In genomic region chr10:40896656-40897055, GRCm38 (mm10) we compare ENCODE assay signal across 29 mouse cellular contexts. TPM values are rescaled to one million over a fixed set of nuclear protein-coding genes. Genes with fewer than 3 reads are reported as not detected.
DNase-seq lines count a peak whose midpoint lies in the region; ATAC-seq and TF ChIP-seq lines count a peak whose summit lies in the region.
"Had no signal": no experiment of that assay in that cellular context is flagged by ENCODE, and none has a peak within 500 bp of the region (broad histone marks: within the 10 kb centered on the region; RNA-seq: fewer than 3 reads in every experiment).

No protein-coding gene starts in this region.

- H3K9ac ChIP-seq in hindbrain, embryonic 15.5 days = no peak overlapping the region
- no peak overlapping the region for H3K9ac ChIP-seq in lung, postnatal 0 days (replicated peaks; ENCODE audit: low read depth)
- H3K9ac ChIP-seq: embryonic facial prominence, embryonic 12.5 days; heart, embryonic 12.5 days; liver, embryonic 14.5 days; lung, embryonic 14.5 days; neural tube, embryonic 12.5 days had no signal

- ATAC-seq in hindbrain, embryonic 15.5 days (ENCODE audit: low FRiP score, low read depth) = peak; percentile 23; the same call in 1 of the 2 replicates
- no peak for ATAC-seq in lung, postnatal 0 days
- ATAC-seq: intestine, postnatal 0 days; Patski had no signal

- H3K9me3 ChIP-seq in hindbrain, embryonic 15.5 days = no peaks in the 10 kb centered on the region
- H3K9me3 ChIP-seq in lung, postnatal 0 days (ENCODE audit: low read length) = no peaks in the 10 kb centered on the region
- H3K9me3 ChIP-seq: embryonic facial prominence, embryonic 12.5 days; G1E; heart, embryonic 12.5 days; neural tube, embryonic 12.5 days had no signal

- TF ChIP-seq CTCF in left cerebral cortex, adult 2 months (IDR thresholded peaks at IDR 0.05) = no peak
- no peak for TF ChIP-seq CTCF in lung, postnatal 0 days (IDR thresholded peaks at IDR 0.05)

- H3K27me3 ChIP-seq in hindbrain, embryonic 15.5 days = no peaks in the 10 kb centered on the region
- no peaks in the 10 kb centered on the region for H3K27me3 ChIP-seq in lung, postnatal 0 days (replicated peaks; ENCODE audit: insufficient read depth, low read length)
- H3K27me3 ChIP-seq: embryonic facial prominence, embryonic 12.5 days; heart, embryonic 12.5 days; neural tube, embryonic 12.5 days; Patski had no signal

- TF ChIP-seq EP300 in lung, postnatal 0 days (IDR thresholded peaks at IDR 0.05) = no peak

- H3K4me3 ChIP-seq in left cerebral cortex, adult 2 months = no peak overlapping the region
- H3K4me3 ChIP-seq in hindbrain, embryonic 15.5 days = no peak overlapping the region
- no peak overlapping the region for H3K4me3 ChIP-seq in lung, postnatal 0 days (ENCODE audit: low read depth, low read length)
- H3K4me3 ChIP-seq: embryonic facial prominence, embryonic 12.5 days; heart, embryonic 12.5 days; neural tube, embryonic 12.5 days had no signal

- 0 out of 2 replicates have a peak overlapping the region, but pooled peaks have one; percentile 15 for H3K4me2 ChIP-seq in hindbrain, embryonic 15.5 days
- H3K4me2 ChIP-seq in lung, postnatal 0 days (replicated peaks; ENCODE audit: low read depth, low read length) = no peak overlapping the region
- H3K4me2 ChIP-seq: embryonic facial prominence, embryonic 12.5 days; heart, embryonic 12.5 days; lung, embryonic 14.5 days; neural tube, embryonic 12.5 days had no signal

- intact Hi-C loops in left cerebral cortex, adult 2 months (cut with DNase I) = no loop called here

- H3K36me3 ChIP-seq in hindbrain, embryonic 15.5 days = no peaks in the 10 kb centered on the region
- no peaks in the 10 kb centered on the region for H3K36me3 ChIP-seq in lung, postnatal 0 days (ENCODE audit: insufficient read depth, low read length)
- H3K36me3 ChIP-seq: embryonic facial prominence, embryonic 12.5 days; G1E; heart, embryonic 12.5 days; neural tube, embryonic 12.5 days had no signal

- 31% methylated on average over 5 of the region's 5 CpGs for WGBS in hindbrain, embryonic 15.5 days
- WGBS in lung, postnatal 0 days = 56% methylated on average over 5 of the region's 5 CpGs

- DNase-seq in left cerebral cortex, adult 2 months (ENCODE audit: extremely low spot score in 1 of 2, low spot score in 2 of 2) = no peak
- no peak for DNase-seq in left cerebral cortex, adult 11 months (ENCODE audit: low spot score)
- DNase-seq in forelimb bud, embryonic 11.5 days (ENCODE audit: low read depth, low spot score) = peak; percentile 13
- DNase-seq in retina, postnatal 1 day = peak; percentile 37
- no peak for DNase-seq in lung, postnatal 0 days (ENCODE audit: low spot score)
- no peak for DNase-seq in thymus, postnatal 10 days (ENCODE audit: low spot score in 2 of 2)
- DNase-seq: adrenal gland, postnatal 36 days; B cell, adult 2 months; cerebellum, adult 18-20 months; cerebellum, postnatal 25 days; gastrocnemius, postnatal 10 days; heart, postnatal 10 days; kidney, postnatal 25 days; lung, embryonic 14.5 days; lung, postnatal 4 days; right cerebral cortex, postnatal 14 days; thymus, adult 2 months had no signal

- H3K4me1 ChIP-seq in hindbrain, embryonic 15.5 days (replicated peaks) = peaks cover 11% of the 10 kb centered on the region
- H3K4me1 ChIP-seq in lung, postnatal 0 days (ENCODE audit: insufficient read depth, low read depth, low read length) = no peaks in the 10 kb centered on the region

- H3K27ac ChIP-seq in left cerebral cortex, adult 2 months = peak overlapping the region; percentile 13; the same call in 1 of the 2 replicates
- 0 out of 2 replicates have a peak overlapping the region, but pooled peaks have one; percentile 14 for H3K27ac ChIP-seq in hindbrain, embryonic 15.5 days (replicated peaks)
- no peak overlapping the region for H3K27ac ChIP-seq in lung, postnatal 0 days (ENCODE audit: low read length)
- H3K27ac ChIP-seq: embryonic facial prominence, embryonic 12.5 days; liver, embryonic 14.5 days; neural tube, embryonic 12.5 days; stomach, postnatal 0 days had no signal

RNA-seq across cellular contexts. Expression of gene Wasf1, which starts 13.4 kb away (rescaled TPM):
- total RNA-seq in left cerebral cortex, adult 2 months (2021) = 100 to 1,000 TPM; 248 to 256 TPM
- polyA plus RNA-seq in hindbrain, embryonic 15.5 days (2015; fragmentation: Nextera tagmentation; extraction: Ambion mirVana) = 101 and 122 TPM in 2 replicates
- polyA plus RNA-seq in lung, postnatal 0 days (2015; fragmentation: Nextera tagmentation; extraction: Ambion mirVana) = 2.1 and 2.2 TPM in 2 replicates
- total RNA-seq: CH12.LX; granulocyte monocyte progenitor cell, adult 5-6 weeks; megakaryocyte-erythroid progenitor cell, adult 5-6 weeks had no signal

RNA-seq across cellular contexts. Expression of gene Cdc40, which starts 13.5 kb away (rescaled TPM):
- total RNA-seq in left cerebral cortex, adult 2 months (2021) = 10 to 100 TPM; 43.6 to 46.7 TPM
- polyA plus RNA-seq in hindbrain, embryonic 15.5 days (2015; fragmentation: Nextera tagmentation; extraction: Ambion mirVana) = 22.4 and 22.6 TPM in 2 replicates
- 16.4 and 17.4 TPM in 2 replicates for polyA plus RNA-seq in lung, postnatal 0 days (2015; fragmentation: Nextera tagmentation; extraction: Ambion mirVana)

Comparison
In these comparisons a context has a peak if more than half of its experiments do, and no peak if none do; other contexts are left out.
1. DNase-seq: peak in forelimb bud, embryonic 11.5 days (single experiment) and retina, postnatal 1 day (single experiment); none in left cerebral cortex, adult 2 months (0 of 2), left cerebral cortex, adult 11 months (single experiment), lung, postnatal 0 days (single experiment) and thymus, postnatal 10 days (0 of 2).
2. RNA of gene Wasf1, which starts 13.4 kb away (polyA plus RNA-seq): 101 to 122 TPM in hindbrain, embryonic 15.5 days; 2.1 to 2.2 TPM in lung, postnatal 0 days; every median in the first group is over 10 times any median in the second.